ENCODE assay signal across 17 mouse cellular contexts in the genomic region with DNA sequence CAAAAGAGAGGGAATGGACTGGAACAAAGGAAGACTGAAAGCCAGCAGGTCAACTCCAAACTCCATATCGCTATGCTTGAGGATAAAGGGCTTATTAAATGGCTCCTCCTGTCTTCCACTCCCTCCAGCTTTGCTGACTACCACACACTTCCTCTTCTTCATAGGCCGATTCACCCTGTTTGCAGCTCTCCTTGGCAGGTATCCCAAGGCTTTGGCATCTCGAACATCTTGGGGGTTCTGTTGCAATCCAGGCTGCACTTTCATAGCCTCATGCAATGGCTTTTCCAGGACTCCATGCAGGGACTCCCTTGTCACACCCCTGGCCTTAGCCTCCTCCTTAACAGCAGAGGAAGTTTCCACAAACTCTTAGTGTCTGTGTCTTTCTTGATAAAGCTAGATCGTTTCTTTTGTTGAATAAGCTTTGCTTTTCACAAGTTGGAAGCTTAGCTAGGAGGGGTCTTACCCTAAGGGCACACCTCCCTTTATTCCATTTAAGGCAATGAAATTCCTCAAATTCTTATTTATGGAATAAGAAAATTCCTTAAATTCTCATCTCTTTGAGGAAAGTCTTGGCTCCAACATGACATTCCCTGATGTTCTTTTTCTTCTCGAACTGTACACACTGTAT.
DNase-seq lines count a peak whose midpoint lies in the region; ATAC-seq and TF ChIP-seq lines count a peak whose summit lies in the region.
"Had no signal": no experiment of that assay in that cellular context is flagged by ENCODE, and none has a peak within 500 bp of the region (broad histone marks: within the 10 kb centered on the region; RNA-seq: fewer than 3 reads in every experiment).

No protein-coding gene starts in this region.

- no peak overlapping the region for H3K4me3 ChIP-seq in kidney, adult 2 months (ENCODE audit: insufficient read depth, low read depth, low read length)
- H3K4me3 ChIP-seq in MEL (ENCODE audit: control insufficient read depth in 1 of 2, insufficient read depth in 1 of 2, low read depth in 2 of 2, low read length in 2 of 2), result no peak overlapping the region
- H3K4me3 ChIP-seq in hindbrain, embryonic 11.5 days (ENCODE audit: low read depth, low read length), result no peak overlapping the region
- H3K4me3 ChIP-seq: forebrain, embryonic 13.5 days; left cerebral cortex, adult 2 months; midbrain, embryonic 15.5 days had no signal

- no peaks in the 10 kb centered on the region; the same call in 1 of the 2 replicates for H3K4me1 ChIP-seq in kidney, adult 2 months (ENCODE audit: control insufficient read depth, insufficient read depth, low read length)
- H3K4me1 ChIP-seq in MEL (ENCODE audit: control insufficient read depth in 1 of 2, insufficient read depth in 2 of 2, low read length in 2 of 2), result no peaks in the 10 kb centered on the region
- no peaks in the 10 kb centered on the region for H3K4me1 ChIP-seq in hindbrain, embryonic 11.5 days (replicated peaks; ENCODE audit: control insufficient read depth, insufficient read depth, low read length)
- H3K4me1 ChIP-seq: forebrain, embryonic 13.5 days; midbrain, embryonic 15.5 days had no signal

- no peaks in the 10 kb centered on the region for H3K9me3 ChIP-seq in MEL (replicated peaks; ENCODE audit: insufficient read depth, low read length)
- no peaks in the 10 kb centered on the region for H3K9me3 ChIP-seq in hindbrain, embryonic 11.5 days (ENCODE audit: control insufficient read depth, low read length)
- H3K9me3 ChIP-seq: forebrain, embryonic 13.5 days; midbrain, embryonic 15.5 days had no signal

- peak; percentile 31 for DNase-seq in kidney, adult 2 months
- DNase-seq in kidney, adult 9 months, result no peak
- DNase-seq in 3T3-L1 (ENCODE audit: low read depth, low spot score) (peak; percentile 71), MEL (ENCODE audit: low read depth, low spot score) (peak; percentile 10)
- DNase-seq in frontal cortex, adult 2 months (ENCODE audit: extremely low spot score in 1 of 2, low spot score in 1 of 2), result no peak
- DNase-seq in hindbrain, embryonic 11.5 days (ENCODE audit: low spot score), result no peak
- DNase-seq: cerebellum, adult 8-10 months; embryo, embryonic 11 days; kidney, adult 8-10 months had no signal

- H3K36me3 ChIP-seq in kidney, adult 2 months (ENCODE audit: control insufficient read depth, insufficient read depth, low read length), result no peaks in the 10 kb centered on the region
- H3K36me3 ChIP-seq in MEL (ENCODE audit: control insufficient read depth in 1 of 2, insufficient read depth in 2 of 2, low read length in 2 of 2), result no peaks in the 10 kb centered on the region
- H3K36me3 ChIP-seq in hindbrain, embryonic 11.5 days (ENCODE audit: control insufficient read depth, insufficient read depth, low read length), result no peaks in the 10 kb centered on the region
- H3K36me3 ChIP-seq: midbrain, embryonic 15.5 days had no signal

- H3K79me2 ChIP-seq in MEL (ENCODE audit: control insufficient read depth, insufficient read depth, low read length, poor library complexity), result no peaks in the 10 kb centered on the region

- WGBS in kidney, adult 2 months, result 66% methylated on average over 5 of the region's 5 CpGs
- 76% methylated on average over 5 of the region's 5 CpGs for WGBS in hindbrain, embryonic 11.5 days

- TF ChIP-seq POLR2A in kidney, adult 2 months (IDR thresholded peaks at IDR 0.05; ENCODE audit: low read depth, low read length), result no peak
- TF ChIP-seq POLR2A in MEL (IDR thresholded peaks at IDR 0.05; ENCODE audit: control insufficient read depth in 1 of 2, insufficient read depth in 1 of 2, low read depth in 1 of 2, low read length in 2 of 2, poor library complexity in 1 of 2), result no peak

- peak; percentile 71 for ATAC-seq in common myeloid progenitor, adult 5-6 weeks (replicated peaks; ENCODE audit: low read depth, poor library complexity, severe bottlenecking)
- ATAC-seq in monocyte, adult 5-6 weeks (replicated peaks; ENCODE audit: insufficient number of reproducible peaks, low FRiP score, low TSS enrichment, poor library complexity, severe bottlenecking), result no peak
- ATAC-seq in hindbrain, embryonic 11.5 days (ENCODE audit: low FRiP score), result no peak
- ATAC-seq: forebrain, embryonic 13.5 days; hindbrain, postnatal 0 days; midbrain, embryonic 15.5 days had no signal

- no peak overlapping the region for H3K9ac ChIP-seq in MEL (ENCODE audit: control insufficient read depth, low read depth, low read length, poor library complexity, severe bottlenecking)
- H3K9ac ChIP-seq in hindbrain, embryonic 11.5 days (ENCODE audit: low read depth, low read length), result no peak overlapping the region
- H3K9ac ChIP-seq: forebrain, embryonic 13.5 days; liver, embryonic 14.5 days; midbrain, embryonic 15.5 days had no signal

- no peak overlapping the region for H3K4me2 ChIP-seq in hindbrain, embryonic 11.5 days (replicated peaks; ENCODE audit: low read depth, low read length)
- H3K4me2 ChIP-seq: forebrain, embryonic 13.5 days; midbrain, embryonic 15.5 days had no signal

- no peak for TF ChIP-seq CTCF in kidney, adult 2 months (conservative IDR thresholded peaks at IDR 0.05; ENCODE audit: insufficient read depth, insufficient read length, low read depth, low read length)
- TF ChIP-seq CTCF in MEL (IDR thresholded peaks at IDR 0.05 in 2 of 3, conservative IDR thresholded peaks at IDR 0.05 in 1 of 3; ENCODE audit: control insufficient read depth in 1 of 3, insufficient read depth in 1 of 3, low read depth in 2 of 3, low read length in 3 of 3, poor library complexity in 1 of 3, severe bottlenecking in 1 of 3), result no peak

- no peaks in the 10 kb centered on the region for H3K27me3 ChIP-seq in kidney, adult 2 months (replicated peaks; ENCODE audit: control insufficient read depth, insufficient read depth, low read length)
- H3K27me3 ChIP-seq in MEL (ENCODE audit: control insufficient read depth in 1 of 2, insufficient read depth in 2 of 2, low read length in 2 of 2), result no peaks in the 10 kb centered on the region
- no peaks in the 10 kb centered on the region for H3K27me3 ChIP-seq in hindbrain, embryonic 11.5 days (ENCODE audit: control insufficient read depth, insufficient read depth, low read length)
- H3K27me3 ChIP-seq: forebrain, embryonic 13.5 days; midbrain, embryonic 15.5 days had no signal

- no peak for TF ChIP-seq EP300 in MEL (IDR thresholded peaks at IDR 0.05; ENCODE audit: low read depth in 1 of 2, low read length in 2 of 2)

- no peak for TF ChIP-seq RAD21 in MEL (IDR thresholded peaks at IDR 0.05; ENCODE audit: low read depth, low read length)

- no peak overlapping the region for H3K27ac ChIP-seq in kidney, adult 2 months (ENCODE audit: insufficient read depth, low read depth, low read length)
- H3K27ac ChIP-seq in MEL (ENCODE audit: control insufficient read depth, low read depth, low read length), result no peak overlapping the region
- no peak overlapping the region for H3K27ac ChIP-seq in hindbrain, embryonic 11.5 days (ENCODE audit: low read depth, low read length)
- H3K27ac ChIP-seq: forebrain, embryonic 13.5 days; hindbrain, postnatal 0 days; left cerebral cortex, adult 2 months; liver, embryonic 14.5 days; macrophage; midbrain, embryonic 15.5 days had no signal

TF ChIP-seq in MEL, 35 proteins besides CTCF, POLR2A, EP300 and RAD21:
- TF ChIP-seq POLR2AphosphoS2 (IDR thresholded peaks at IDR 0.05; ENCODE audit: low read length) (no peak), ZMIZ1 (IDR thresholded peaks at IDR 0.05; ENCODE audit: low read depth, low read length) (no peak), E2F4 (IDR thresholded peaks at IDR 0.05; ENCODE audit: borderline replicate concordance, low read depth, low read length) (no peak), ZKSCAN1 (IDR thresholded peaks at IDR 0.05; ENCODE audit: low read depth, low read length) (no peak), GABPA (IDR thresholded peaks at IDR 0.05; ENCODE audit: low read depth, low read length) (no peak), KAT2A (conservative IDR thresholded peaks at IDR 0.05; ENCODE audit: low read depth, low read length) (no peak), MYC (IDR thresholded peaks at IDR 0.05; ENCODE audit: low read depth, low read length) (no peak)

Comparison
In these comparisons a context has a peak if more than half of its experiments do, and no peak if none do; other contexts are left out.
1. DNase-seq: peak in kidney, adult 2 months (single experiment), 3T3-L1 (single experiment) and MEL (single experiment); none in kidney, adult 9 months (single experiment), frontal cortex, adult 2 months (0 of 2) and hindbrain, embryonic 11.5 days (single experiment).